Mouse (Mus musculus): ENCODE data around the gene Ptprr. TPM values are rescaled to one million over a fixed set of nuclear protein-coding genes. Genes with fewer than 3 reads are reported as not detected.

Ptprr gene
- total and polyA plus RNA-seq, 3 experiments: 0.76 to 2.0 (median 1.8) TPM

DNA sequence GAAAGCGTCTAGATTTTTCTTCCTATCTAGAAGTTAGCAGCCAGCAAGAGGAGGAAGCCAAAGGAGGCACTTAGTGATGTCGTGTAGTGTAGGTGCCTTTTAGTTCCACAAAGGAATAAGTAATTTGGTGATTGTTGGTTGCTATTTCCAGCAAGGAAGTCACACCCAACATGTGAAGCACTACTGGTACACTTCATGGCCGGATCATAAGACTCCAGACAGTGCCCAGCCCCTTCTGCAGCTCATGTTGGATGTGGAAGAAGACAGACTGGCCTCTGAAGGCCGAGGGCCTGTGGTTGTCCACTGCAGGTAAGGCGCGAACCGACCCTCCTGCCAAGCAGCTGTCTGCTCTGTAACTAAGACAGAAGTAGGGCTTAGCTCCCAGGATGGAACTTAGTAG lies 234.7 kb downstream of the Ptprr start:
- TF ChIP-seq CTCF (IDR thresholded peaks at IDR 0.05): no peak
- TF ChIP-seq POLR2A (IDR thresholded peaks at IDR 0.05; ENCODE audit: insufficient read depth, low read depth, low read length): peak; percentile 61; the same call in 1 of the 2 replicates
- 0 out of 2 replicates have a peak, but pooled peaks have one; percentile 50 for TF ChIP-seq EP300 (IDR thresholded peaks at IDR 0.05; ENCODE audit: insufficient read depth, low read depth, low read length)
- H3K4me1 ChIP-seq (ENCODE audit: control insufficient read depth, insufficient read depth, low read length): peaks cover 5% of the 10 kb centered on the region
- no peaks in the 10 kb centered on the region for H3K36me3 ChIP-seq (ENCODE audit: control insufficient read depth, insufficient read depth, low read length)
- 50% methylated on average over 7 of the region's 7 CpGs for WGBS
- H3K27me3 ChIP-seq (ENCODE audit: control insufficient read depth, insufficient read depth, low read length): no peaks in the 10 kb centered on the region
- H3K4me3 ChIP-seq: peak overlapping the region; percentile 22
- no peak overlapping the region for H3K9ac ChIP-seq (ENCODE audit: low read depth, low read length)
- H3K27ac ChIP-seq: peak overlapping the region; percentile 72
- intact Hi-C loops (cut with DNase I): loop anchor here (5.0 kb wide), 1 partner anchor 50 kb away; no protein-coding TSS in a partner anchor
- peak; percentile 27 to 39 for DNase-seq
- no peaks in the 10 kb centered on the region for H3K79me2 ChIP-seq (replicated peaks; ENCODE audit: control insufficient read depth, insufficient read depth, low read length)

DNA sequence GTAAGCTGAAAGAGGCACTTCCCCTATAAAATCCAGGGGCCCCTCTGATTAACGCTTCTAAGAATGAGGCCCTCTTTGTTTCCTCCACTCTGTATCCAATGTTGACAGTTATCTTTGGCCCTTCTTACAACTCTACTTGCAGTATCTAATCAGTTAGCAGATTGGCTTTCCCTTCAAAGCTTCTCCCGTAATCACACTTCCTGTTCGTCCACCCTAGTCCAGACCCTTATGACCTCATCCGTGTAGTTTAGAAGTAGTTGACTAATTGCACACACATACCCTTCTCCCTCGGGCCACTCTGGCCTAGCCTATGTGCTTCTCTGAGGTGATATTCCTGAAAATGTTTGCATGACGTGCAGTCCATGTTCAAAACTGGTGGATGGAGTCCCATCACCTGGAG lies 236.0 kb downstream of the Ptprr start:
- 27% methylated on average over 6 of the region's 6 CpGs for WGBS
- peak overlapping the region; percentile 9; the same call in 1 of the 2 replicates for H3K4me3 ChIP-seq
- intact Hi-C loops (cut with DNase I): loop anchor here (5.0 kb wide), 1 partner anchor 48 kb away; no protein-coding TSS in a partner anchor
- TF ChIP-seq EP300 (IDR thresholded peaks at IDR 0.05; ENCODE audit: insufficient read depth, low read depth, low read length) (no peak), CTCF (IDR thresholded peaks at IDR 0.05) (no peak), POLR2A (IDR thresholded peaks at IDR 0.05; ENCODE audit: insufficient read depth, low read depth, low read length) (no peak)
- H3K4me1 ChIP-seq (ENCODE audit: control insufficient read depth, insufficient read depth, low read length): peaks cover 5% of the 10 kb centered on the region
- peak in 1 of 2 experiments; percentile 31 for DNase-seq
- H3K79me2 ChIP-seq (replicated peaks; ENCODE audit: control insufficient read depth, insufficient read depth, low read length): no peaks in the 10 kb centered on the region
- H3K27me3 ChIP-seq (ENCODE audit: control insufficient read depth, insufficient read depth, low read length): no peaks in the 10 kb centered on the region
- no peak overlapping the region for H3K9ac ChIP-seq (ENCODE audit: low read depth, low read length)
- peak overlapping the region; percentile 72 for H3K27ac ChIP-seq
- H3K36me3 ChIP-seq (ENCODE audit: control insufficient read depth, insufficient read depth, low read length): no peaks in the 10 kb centered on the region

DNA sequence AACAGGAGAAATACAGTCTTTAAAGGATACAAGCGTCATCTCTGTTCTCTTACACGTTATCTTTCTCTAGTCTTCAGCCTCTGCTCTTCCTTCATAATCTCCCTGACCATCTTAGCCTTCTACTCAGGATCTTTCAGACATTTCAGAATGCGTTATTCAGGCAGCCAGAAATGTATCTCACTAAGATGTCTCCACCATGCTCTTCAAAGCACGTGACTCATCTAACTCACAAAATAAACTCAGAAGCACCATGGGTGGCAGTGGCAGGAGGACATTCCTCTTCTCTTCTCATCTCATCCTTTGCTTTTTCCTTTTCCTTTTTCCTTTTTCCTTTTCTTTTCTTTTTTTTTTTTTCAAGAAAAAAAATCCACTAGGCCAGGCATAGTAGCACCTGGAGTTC lies 241.3 kb downstream of the Ptprr start:
- no peak for DNase-seq
- H3K79me2 ChIP-seq (replicated peaks; ENCODE audit: control insufficient read depth, insufficient read depth, low read length): no peaks in the 10 kb centered on the region
- H3K4me3 ChIP-seq: no peak overlapping the region
- H3K27ac ChIP-seq: no peak overlapping the region
- no peak overlapping the region for H3K9ac ChIP-seq (ENCODE audit: low read depth, low read length)
- intact Hi-C loops (cut with DNase I): no loop called here
- 84% methylated on average over 4 of the region's 4 CpGs for WGBS
- H3K27me3 ChIP-seq (ENCODE audit: control insufficient read depth, insufficient read depth, low read length): no peaks in the 10 kb centered on the region
- TF ChIP-seq EP300 (IDR thresholded peaks at IDR 0.05; ENCODE audit: insufficient read depth, low read depth, low read length): no peak
- TF ChIP-seq POLR2A (IDR thresholded peaks at IDR 0.05; ENCODE audit: insufficient read depth, low read depth, low read length): no peak
- TF ChIP-seq CTCF (IDR thresholded peaks at IDR 0.05): no peak
- peaks cover 10% of the 10 kb centered on the region for H3K36me3 ChIP-seq (ENCODE audit: control insufficient read depth, insufficient read depth, low read length)
- H3K4me1 ChIP-seq (ENCODE audit: control insufficient read depth, insufficient read depth, low read length): peaks cover 12% of the 10 kb centered on the region

DNA sequence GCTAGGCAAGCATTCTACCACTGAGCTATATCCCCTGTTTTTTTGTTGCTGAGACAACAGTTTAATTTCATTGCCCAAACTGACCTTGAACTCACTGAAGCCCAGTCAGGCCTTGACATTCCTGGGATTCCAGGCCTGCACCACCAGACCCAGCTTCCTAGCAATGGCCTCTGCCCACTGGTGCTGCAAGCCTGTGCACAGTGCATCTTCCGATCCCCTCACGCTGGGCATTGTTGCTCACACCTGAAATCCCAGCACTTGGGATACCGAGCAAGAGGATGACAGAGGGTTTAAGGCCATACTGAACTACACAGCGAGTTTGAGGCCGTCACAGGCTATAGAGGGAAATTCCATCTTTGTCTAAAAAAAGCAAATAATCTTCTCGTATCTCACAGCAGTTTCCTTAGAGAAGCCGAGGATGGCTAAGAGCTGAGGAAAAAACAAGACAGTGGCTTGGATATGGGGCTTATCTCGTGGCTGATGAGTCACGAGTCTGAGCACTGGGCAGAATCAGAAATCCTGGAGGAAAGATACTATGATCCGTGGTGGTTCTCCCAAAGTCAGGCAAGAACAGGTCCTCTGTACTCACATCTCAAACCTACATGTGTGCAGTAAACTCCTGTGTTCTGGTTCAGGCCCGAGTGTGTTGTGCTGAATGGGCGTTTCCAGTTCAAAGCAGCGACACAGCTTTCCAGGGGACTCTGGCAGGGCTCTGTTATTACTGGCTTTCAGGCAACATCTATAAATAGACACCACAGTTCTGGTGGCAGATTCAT lies 242.8 kb downstream of the Ptprr start:
- intact Hi-C loops (cut with DNase I): no loop called here
- peak; percentile 36; the same call in 1 of the 2 replicates for TF ChIP-seq POLR2A (IDR thresholded peaks at IDR 0.05; ENCODE audit: insufficient read depth, low read depth, low read length)
- peak; percentile 14; the same call in 1 of the 2 replicates for TF ChIP-seq CTCF (IDR thresholded peaks at IDR 0.05)
- TF ChIP-seq EP300 (IDR thresholded peaks at IDR 0.05; ENCODE audit: insufficient read depth, low read depth, low read length): no peak
- Histone ChIP-seq H3K27ac (peak overlapping the region; percentile 74), H3K4me1 (ENCODE audit: control insufficient read depth, insufficient read depth, low read length) (peaks cover 12% of the 10 kb centered on the region), H3K27me3 (ENCODE audit: control insufficient read depth, insufficient read depth, low read length) (no peaks in the 10 kb centered on the region), H3K36me3 (ENCODE audit: control insufficient read depth, insufficient read depth, low read length) (peaks cover 10% of the 10 kb centered on the region), H3K4me3 (no peak overlapping the region), H3K79me2 (replicated peaks; ENCODE audit: control insufficient read depth, insufficient read depth, low read length) (no peaks in the 10 kb centered on the region), H3K9ac (ENCODE audit: low read depth, low read length) (peak overlapping the region; percentile 1)
- 7% methylated on average over 13 of the region's 13 CpGs for WGBS
- peak; percentile 67 to 71 for DNase-seq

DNA sequence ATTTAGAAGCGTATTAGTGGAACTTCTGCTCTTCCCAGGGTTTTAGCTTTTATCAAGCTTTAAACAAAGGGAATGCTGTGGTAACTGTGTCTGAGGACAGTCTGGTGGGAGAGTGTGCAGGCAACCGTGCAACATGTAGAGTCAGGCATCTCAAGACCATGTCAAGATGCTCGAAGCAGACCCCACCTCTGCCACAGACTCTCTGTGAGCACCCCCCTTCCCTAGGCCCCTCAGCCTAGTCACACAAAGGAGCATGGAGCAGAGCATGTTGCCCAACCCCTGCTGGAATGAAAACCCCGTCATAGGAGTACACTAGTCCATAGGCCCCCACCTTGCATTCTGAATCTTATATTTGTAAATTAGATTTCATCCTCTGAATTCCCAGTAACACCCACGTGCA lies 243.5 kb downstream of the Ptprr start:
- no peak for DNase-seq
- intact Hi-C loops (cut with DNase I): no loop called here
- Histone ChIP-seq H3K4me1 (ENCODE audit: control insufficient read depth, insufficient read depth, low read length) (peaks cover 14% of the 10 kb centered on the region), H3K9ac (ENCODE audit: low read depth, low read length) (no peak overlapping the region; the same call in 1 of the 2 replicates), H3K79me2 (replicated peaks; ENCODE audit: control insufficient read depth, insufficient read depth, low read length) (no peaks in the 10 kb centered on the region), H3K27me3 (ENCODE audit: control insufficient read depth, insufficient read depth, low read length) (no peaks in the 10 kb centered on the region), H3K36me3 (ENCODE audit: control insufficient read depth, insufficient read depth, low read length) (peaks cover 10% of the 10 kb centered on the region), H3K27ac (peak overlapping the region; percentile 74), H3K4me3 (0 out of 2 replicates have a peak overlapping the region, but pooled peaks have one; percentile 3)
- 22% methylated on average over 5 of the region's 5 CpGs for WGBS
- no peak for TF ChIP-seq EP300 (IDR thresholded peaks at IDR 0.05; ENCODE audit: insufficient read depth, low read depth, low read length)
- no peak for TF ChIP-seq CTCF (IDR thresholded peaks at IDR 0.05)
- TF ChIP-seq POLR2A (IDR thresholded peaks at IDR 0.05; ENCODE audit: insufficient read depth, low read depth, low read length): no peak

DNA sequence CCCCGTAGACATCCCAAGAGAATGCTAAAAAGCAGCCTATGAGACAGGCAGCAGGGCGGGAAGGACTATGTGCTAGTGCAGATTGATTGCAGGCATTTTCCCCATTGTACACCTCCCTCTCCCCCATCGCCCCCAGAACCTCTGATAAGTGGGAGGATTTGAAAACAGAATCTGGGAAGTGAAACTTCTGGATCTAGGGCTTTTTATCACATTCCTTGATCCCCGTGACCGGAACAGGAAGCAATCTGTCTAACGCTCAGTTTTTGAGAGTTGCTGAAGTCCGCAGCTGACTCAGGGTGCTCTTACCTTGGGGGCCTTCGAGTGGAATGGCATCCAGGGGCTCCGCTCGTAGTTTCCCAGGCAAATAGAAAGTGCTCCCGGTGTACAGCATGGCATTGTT lies 246.5 kb downstream of the Ptprr start:
- Histone ChIP-seq H3K9ac (ENCODE audit: low read depth, low read length) (no peak overlapping the region), H3K4me3 (no peak overlapping the region), H3K79me2 (replicated peaks; ENCODE audit: control insufficient read depth, insufficient read depth, low read length) (no peaks in the 10 kb centered on the region), H3K36me3 (ENCODE audit: control insufficient read depth, insufficient read depth, low read length) (peaks cover 23% of the 10 kb centered on the region), H3K4me1 (ENCODE audit: control insufficient read depth, insufficient read depth, low read length) (peaks cover 24% of the 10 kb centered on the region), H3K27me3 (ENCODE audit: control insufficient read depth, insufficient read depth, low read length) (no peaks in the 10 kb centered on the region), H3K27ac (no peak overlapping the region)
- DNase-seq: no peak
- TF ChIP-seq EP300 (IDR thresholded peaks at IDR 0.05; ENCODE audit: insufficient read depth, low read depth, low read length): no peak
- TF ChIP-seq CTCF (IDR thresholded peaks at IDR 0.05): no peak
- no peak for TF ChIP-seq POLR2A (IDR thresholded peaks at IDR 0.05; ENCODE audit: insufficient read depth, low read depth, low read length)
- 53% methylated on average over 11 of the region's 11 CpGs for WGBS
- intact Hi-C loops (cut with DNase I): no loop called here

Data from heart, adult 2 months (tissue).